Mouse (Mus musculus) lung, embryonic 14.5 days (tissue): ENCODE measurements around the gene Ptger3. TPM values are rescaled to one million over a fixed set of nuclear protein-coding genes. Genes with fewer than 3 reads are reported as not detected.

Experiments used
- ATAC-seq: fragments of 200-750 bp; cut with Nextera tagmentation; 2 replicates; pipeline ENCODE4 v1.8.0; 2017; ENCODE audit warnings: mild to moderate bottlenecking, moderate TSS enrichment, moderate library complexity; ENCODE audit not compliant: insufficient read depth
- DNase-seq: peaks from one replicate; pipeline ENCODE4 v3.0.0-alpha.2; 2015
- H3K27ac ChIP-seq: fragments of 300-500 bp; sonication (generic); 2 replicates; pipeline ENCODE4 v1.5.1; 2014; ENCODE audit warnings: low read depth, mild to moderate bottlenecking, moderate library complexity
- H3K27me3 ChIP-seq: fragments of 300-500 bp; sonication (generic); 2 replicates; pipeline ENCODE4 v1.6.1; 2014; ENCODE audit warnings: low read length, control low read depth; ENCODE audit not compliant: insufficient read depth
- H3K36me3 ChIP-seq: fragments of 300-500 bp; sonication (generic); 2 replicates; pipeline ENCODE4 v1.6.1; 2014; ENCODE audit warnings: control low read depth; ENCODE audit not compliant: insufficient read depth
- H3K4me1 ChIP-seq: fragments of 300-500 bp; sonication (generic); 2 replicates; pipeline ENCODE4 v1.6.1; 2014; ENCODE audit warnings: antibody characterized with exemption, control low read depth; ENCODE audit not compliant: insufficient read depth
- H3K4me2 ChIP-seq: fragments of 300-500 bp; sonication (generic); 2 replicates; pipeline ENCODE4 v1.6.1; 2014; ENCODE audit warnings: mild to moderate bottlenecking
- H3K4me3 ChIP-seq: fragments of 300-500 bp; sonication (generic); 2 replicates; pipeline ENCODE4 v1.5.1; 2014; ENCODE audit warnings: low read depth, low read length
- H3K9ac ChIP-seq: fragments of 300-500 bp; sonication (generic); 2 replicates; pipeline ENCODE4 v1.6.1; 2014
- H3K9me3 ChIP-seq: fragments of 300-500 bp; sonication (generic); 2 replicates; pipeline ENCODE4 v1.6.1; 2016; ENCODE audit warnings: low read depth, low read length, control low read depth
- CTCF ChIP-seq: IDR thresholded peaks from 2 replicates; pipeline ENCODE4 v1.5.1; 2016; ENCODE audit warnings: antibody characterized with exemption, low read depth
- WGBS: fragments of 180-500 bp; shearing (Covaris S2); extraction: QIAGEN DNeasy Blood & Tissue Kit; methylation state at CpG from one replicate; pipeline ENCODE4 v1.1.7; 2014; 5-methylcytosine and 5-hydroxymethylcytosine counted together
- polyA plus RNA-seq: library from polyadenylated mRNA; unstranded; fragments of >200 nt; fragmentation: Nextera tagmentation; extraction: Ambion mirVana; gene quantifications from 2 replicates; pipeline ENCODE4 v1.2.1, GENCODE M21; 2014

Ptger3 gene
- polyA plus RNA-seq, 1 experiment from 2014 or later, result 9.6 TPM

GRCm38 (mm10) chr3:157534786-157535415, 31.8 kb upstream of the Ptger3 start:
- Histone ChIP-seq H3K9ac (peak overlapping the region; percentile 94), H3K27ac (peak overlapping the region; percentile 93), H3K4me1 (no peaks in the 10 kb centered on the region; the same call in 1 of the 2 replicates), H3K4me2 (peak overlapping the region; percentile 88), H3K27me3 (peaks cover 29% of the 10 kb centered on the region), H3K4me3 (peak overlapping the region; percentile 87), H3K36me3 (peaks cover 29% of the 10 kb centered on the region), H3K9me3 (peaks cover 10% of the 10 kb centered on the region)
- TF ChIP-seq CTCF, result no peak
- 2% methylated on average over 15 of the region's 15 CpGs for WGBS
- DNase-seq (no peak), ATAC-seq (peak; percentile 25; the same call in 1 of the 2 replicates)

GRCm38 (mm10) chr3:157549323-157549722, 17.4 kb upstream of the Ptger3 start:
- Histone ChIP-seq H3K27ac (no peak overlapping the region), H3K9ac (no peak overlapping the region)
- WGBS, result 94% methylated on average over 2 of the region's 2 CpGs

GRCm38 (mm10) chr3:157549758-157550600, 16.7 kb upstream of the Ptger3 start:
- Histone ChIP-seq H3K9ac (no peak overlapping the region), H3K4me3 (no peak overlapping the region), H3K27me3 (no peaks in the 10 kb centered on the region), H3K27ac (no peak overlapping the region), H3K9me3 (no peaks in the 10 kb centered on the region), H3K4me1 (no peaks in the 10 kb centered on the region), H3K4me2 (no peak overlapping the region), H3K36me3 (peaks cover 47% of the 10 kb centered on the region)
- peak; percentile 17; the same call in 1 of the 2 replicates for ATAC-seq
- no peak for DNase-seq
- TF ChIP-seq CTCF, result no peak
- 90% methylated on average over 3 of the region's 3 CpGs for WGBS

More at GRCm38 (mm10) chr3:157549323-157549722, 17.4 kb upstream of the Ptger3 start:
- Histone ChIP-seq H3K4me1 (no peaks in the 10 kb centered on the region), H3K4me3 (no peak overlapping the region), H3K4me2 (no peak overlapping the region), H3K36me3 (peaks cover 53% of the 10 kb centered on the region), H3K9me3 (no peaks in the 10 kb centered on the region), H3K27me3 (no peaks in the 10 kb centered on the region)
- DNase-seq (no peak), ATAC-seq (no peak)
- no peak for TF ChIP-seq CTCF

GRCm38 (mm10) chr3:157565196-157565595, 1.5 kb upstream of the Ptger3 start:
- peak; percentile 66 for TF ChIP-seq CTCF
- peak; percentile 93 for DNase-seq
- H3K27ac ChIP-seq, result no peak overlapping the region
- H3K9me3 ChIP-seq, result no peaks in the 10 kb centered on the region
- no peak overlapping the region for H3K4me3 ChIP-seq
- ATAC-seq, result no peak
- H3K4me2 ChIP-seq, result no peak overlapping the region
- H3K9ac ChIP-seq, result no peak overlapping the region
- 4% methylated on average over 2 of the region's 2 CpGs for WGBS
- H3K36me3 ChIP-seq, result no peaks in the 10 kb centered on the region
- H3K4me1 ChIP-seq, result peaks cover 5% of the 10 kb centered on the region; the same call in 1 of the 2 replicates
- H3K27me3 ChIP-seq, result peaks cover 26% of the 10 kb centered on the region

GRCm38 (mm10) chr3:157567566-157568132, 957 bp downstream of the Ptger3 start:
- peak; percentile 42 for ATAC-seq

GRCm38 (mm10) chr3:157572011-157572410, 5.3 kb downstream of the Ptger3 start:
- no peak overlapping the region for H3K9ac ChIP-seq
- ATAC-seq (no peak), DNase-seq (no peak)
- H3K27ac ChIP-seq, result no peak overlapping the region
- WGBS, result 79% methylated on average over 6 of the region's 6 CpGs
- H3K4me3 ChIP-seq, result no peak overlapping the region
- no peak for TF ChIP-seq CTCF
- no peaks in the 10 kb centered on the region for H3K36me3 ChIP-seq
- H3K9me3 ChIP-seq, result no peaks in the 10 kb centered on the region
- H3K4me2 ChIP-seq, result no peak overlapping the region
- peaks cover 15% of the 10 kb centered on the region for H3K27me3 ChIP-seq
- peaks cover 3% of the 10 kb centered on the region; the same call in 1 of the 2 replicates for H3K4me1 ChIP-seq

More at GRCm38 (mm10) chr3:157567566-157568132, 957 bp downstream of the Ptger3 start:
- no peak overlapping the region for H3K27ac ChIP-seq
- H3K4me1 ChIP-seq, result peaks cover 5% of the 10 kb centered on the region; the same call in 1 of the 2 replicates
- H3K4me3 ChIP-seq, result peak overlapping the region; percentile 50
- H3K4me2 ChIP-seq, result peak overlapping the region; percentile 94
- WGBS, result 2% methylated on average over 34 of the region's 34 CpGs
- peak overlapping the region; percentile 26; the same call in 1 of the 2 replicates for H3K9ac ChIP-seq
- peak; percentile 39 for DNase-seq
- TF ChIP-seq CTCF, result no peak
- H3K9me3 ChIP-seq, result no peaks in the 10 kb centered on the region
- no peaks in the 10 kb centered on the region for H3K36me3 ChIP-seq
- H3K27me3 ChIP-seq, result peaks cover 26% of the 10 kb centered on the region
